Mouse (Mus musculus) myocyte (in vitro differentiated cells): ENCODE measurements around the gene Med8.

ENCODE experiments used
- E2F4 ChIP-seq: IDR thresholded peaks from one replicate; pipeline ENCODE4 v1.6.1; 2011; ENCODE audit warnings: mild to moderate bottlenecking, control low read depth, moderate library complexity; ENCODE audit not compliant: insufficient read depth
- MAX ChIP-seq: IDR thresholded peaks from one replicate; pipeline ENCODE4 v1.6.1; 2011; ENCODE audit warnings: low read depth, mild to moderate bottlenecking, control low read depth
- POLR2A ChIP-seq: IDR thresholded peaks from one replicate; pipeline ENCODE4 v1.6.1; 2011; ENCODE audit warnings: low read depth, mild to moderate bottlenecking, control low read depth, moderate library complexity; ENCODE audit not compliant: insufficient read length
- USF1 ChIP-seq: IDR thresholded peaks from one replicate; pipeline ENCODE4 v1.6.1; 2011; ENCODE audit warnings: low read depth, mild to moderate bottlenecking, control low read depth, moderate library complexity

GRCm38 (mm10) chr4:118361451-118361850 lies 47.7 kb upstream of the Med8 start:
- TF ChIP-seq MAX (no peak), USF1 (no peak), E2F4 (no peak), POLR2A (no peak)
